Mouse (Mus musculus): ENCODE measurements at regions not wholly inside any gene's neighbourhood (a gene's known extent, or its start where the extent isn't known, plus 50 kb on each side); places are given as distances from the start of the nearest gene placed in this dataset.

DNA sequence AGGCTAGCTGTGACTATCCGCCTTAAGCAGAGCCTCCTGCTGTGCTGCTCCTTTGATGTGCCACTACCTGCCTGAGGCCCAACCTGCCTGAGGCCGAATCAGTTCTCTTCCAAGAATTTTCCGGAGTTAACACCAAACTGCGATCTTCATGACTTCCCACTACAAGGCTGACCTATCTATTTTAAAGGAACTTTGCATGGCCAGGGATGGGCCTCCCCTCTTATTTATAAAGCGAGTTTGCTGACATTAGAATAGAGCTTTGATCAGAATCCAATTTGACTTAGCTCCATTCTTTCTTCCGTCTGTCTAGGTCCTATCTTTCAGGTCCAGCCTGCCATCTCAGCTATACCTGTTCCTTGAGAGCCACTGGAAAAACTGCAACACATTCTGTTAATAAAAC, 194.6 kb upstream of the Cr2 start:
- H3K4me3 ChIP-seq (ENCODE audit: low read depth, low read length) = no peak overlapping the region
- TF ChIP-seq CTCF (IDR thresholded peaks at IDR 0.05; ENCODE audit: low read depth) = no peak
- WGBS = 82% methylated on average over 6 of the region's 6 CpGs

More for the DNA sequence above, 194.6 kb upstream of the Cr2 start:
- Histone ChIP-seq H3K9me3 (ENCODE audit: low read length) (no peaks in the 10 kb centered on the region), H3K27me3 (ENCODE audit: insufficient read depth, low read length) (no peaks in the 10 kb centered on the region), H3K27ac (ENCODE audit: low read depth, low read length) (no peak overlapping the region), H3K4me2 (ENCODE audit: low read depth) (no peak overlapping the region), H3K36me3 (ENCODE audit: insufficient read depth) (no peaks in the 10 kb centered on the region), H3K9ac (no peak overlapping the region), H3K4me1 (ENCODE audit: insufficient read depth) (no peaks in the 10 kb centered on the region)
- ATAC-seq = no peak
- DNase-seq = peak; percentile 6

Measured in forebrain, postnatal 0 days (tissue).